Mouse (Mus musculus) MEL (cell line): ENCODE results near the gene Timm13. TPM values are rescaled to one million over a fixed set of nuclear protein-coding genes. Genes with fewer than 3 reads are reported as not detected.

Source experiments
- DNase-seq: peaks from one replicate; pipeline ENCODE4 v3.0.0; 2011; ENCODE audit warnings: low read depth, low spot score
- H3K27ac ChIP-seq: 2 replicates; pipeline ENCODE4 v1.5.1; 2012; ENCODE audit warnings: low read depth, mild to moderate bottlenecking, control low read depth, low read length, moderate library complexity; ENCODE audit not compliant: control insufficient read depth
- H3K27me3 ChIP-seq, 2 experiments: fragments of 150-350 bp in 1 of 2; sonication (generic) in 1 of 2; 2 replicates each; pipeline ENCODE4 v1.6.1; 2012; ENCODE audit warnings: low read length in 2 of 2, mild to moderate bottlenecking in 2 of 2, improper control_type of control experiment in 1 of 2, moderate library complexity in 1 of 2; ENCODE audit not compliant: insufficient read depth in 2 of 2, control insufficient read depth in 1 of 2
- H3K36me3 ChIP-seq, 2 experiments: 2 replicates each; pipeline ENCODE4 v1.6.1; 2012 to 2014; ENCODE audit warnings: low read length in 2 of 2, improper control_type of control experiment in 1 of 2, inconsistent platforms in 1 of 2, mild to moderate bottlenecking in 1 of 2; ENCODE audit not compliant: insufficient read depth in 2 of 2, control insufficient read depth in 1 of 2
- H3K4me1 ChIP-seq, 2 experiments: fragments of 150-350 bp in 1 of 2; sonication (generic) in 1 of 2; 2 replicates each; pipeline ENCODE4 v1.6.1; 2012; ENCODE audit warnings: low read length in 2 of 2, improper control_type of control experiment in 1 of 2, mild to moderate bottlenecking in 1 of 2; ENCODE audit not compliant: insufficient read depth in 2 of 2, control insufficient read depth in 1 of 2
- H3K4me3 ChIP-seq, 2 experiments: fragments of 150-350 bp in 1 of 2; sonication (generic) in 1 of 2; 2 replicates each; pipeline ENCODE4 v1.5.1; 2012; ENCODE audit warnings: low read depth in 2 of 2, low read length in 2 of 2, mild to moderate bottlenecking in 2 of 2, moderate library complexity in 2 of 2, control low read depth in 1 of 2, improper control_type of control experiment in 1 of 2; ENCODE audit not compliant: control insufficient read depth in 1 of 2, insufficient read depth in 1 of 2
- H3K79me2 ChIP-seq: 2 replicates; pipeline ENCODE4 v1.6.1; 2012; ENCODE audit warnings: mild to moderate bottlenecking, low read length, moderate library complexity; ENCODE audit not compliant: control insufficient read depth, poor library complexity, insufficient read depth
- H3K9ac ChIP-seq: 2 replicates; pipeline ENCODE4 v1.6.1; 2012; ENCODE audit warnings: low read depth, mild to moderate bottlenecking, control low read depth, low read length, moderate library complexity; ENCODE audit not compliant: control insufficient read depth, poor library complexity, severe bottlenecking
- H3K9me3 ChIP-seq: fragments of 150-350 bp; sonication (generic); replicated peaks from 2 replicates; pipeline ENCODE4 v1.6.1; 2012; ENCODE audit warnings: mild to moderate bottlenecking, low read length, improper control_type of control experiment, moderate library complexity; ENCODE audit not compliant: insufficient read depth
- BHLHE40 ChIP-seq: IDR thresholded peaks from 2 replicates; pipeline ENCODE4 v1.6.1; 2012; ENCODE audit warnings: low read depth, mild to moderate bottlenecking, inconsistent platforms, low read length, improper control_type of control experiment, borderline replicate concordance
- EP300 ChIP-seq, 2 experiments: IDR thresholded peaks; 2 replicates each; pipeline ENCODE4 v1.6.1; 2011; ENCODE audit warnings: improper control_type of control experiment in 2 of 2, low read length in 2 of 2, low read depth in 1 of 2, mild to moderate bottlenecking in 1 of 2
- GABPA ChIP-seq: IDR thresholded peaks from 2 replicates; pipeline ENCODE4 v1.6.1; 2012; ENCODE audit warnings: low read depth, mild to moderate bottlenecking, inconsistent platforms, low read length, improper control_type of control experiment, moderate library complexity
- HCFC1 ChIP-seq: IDR thresholded peaks from 2 replicates; pipeline ENCODE4 v1.6.1; 2012; ENCODE audit warnings: low read depth, mild to moderate bottlenecking, inconsistent platforms, low read length, improper control_type of control experiment, moderate library complexity
- JUND ChIP-seq: IDR thresholded peaks from 2 replicates; pipeline ENCODE4 v1.6.1; 2011; ENCODE audit warnings: low read depth, mild to moderate bottlenecking, improper control_type of control experiment, low read length
- MAFK ChIP-seq: IDR thresholded peaks from 2 replicates; pipeline ENCODE4 v1.6.1; 2011; ENCODE audit warnings: low read depth, mild to moderate bottlenecking, low read length, improper control_type of control experiment, borderline replicate concordance
- MAX ChIP-seq: IDR thresholded peaks from 2 replicates; pipeline ENCODE4 v1.6.1; 2011; ENCODE audit warnings: low read length, improper control_type of control experiment
- MAZ ChIP-seq: IDR thresholded peaks from 2 replicates; pipeline ENCODE4 v1.6.1; 2012; ENCODE audit warnings: low read depth, mild to moderate bottlenecking, inconsistent platforms, low read length, improper control_type of control experiment
- MEF2A ChIP-seq: IDR thresholded peaks from 2 replicates; pipeline ENCODE4 v1.6.1; 2014; ENCODE audit warnings: low read depth, mild to moderate bottlenecking, inconsistent platforms, low read length, improper control_type of control experiment; ENCODE audit not compliant: poor library complexity, insufficient replicate concordance, severe bottlenecking; ENCODE audit errors: extremely low read depth
- MYB ChIP-seq: IDR thresholded peaks from 2 replicates; pipeline ENCODE4 v1.6.1; 2011; ENCODE audit warnings: mild to moderate bottlenecking, low read depth, low read length, improper control_type of control experiment
- MYC ChIP-seq: IDR thresholded peaks from 2 replicates; pipeline ENCODE4 v1.6.1; 2011; ENCODE audit warnings: low read depth, mild to moderate bottlenecking, low read length, improper control_type of control experiment, moderate library complexity
- POLR2AphosphoS5 ChIP-seq: IDR thresholded peaks from 2 replicates; pipeline ENCODE4 v1.6.1; 2012; ENCODE audit warnings: low read depth, borderline replicate concordance, mild to moderate bottlenecking, inconsistent platforms, low read length, moderate library complexity, mixed read lengths
- RAD21 ChIP-seq: IDR thresholded peaks from 2 replicates; pipeline ENCODE4 v1.6.1; 2011; ENCODE audit warnings: mild to moderate bottlenecking, low read depth, low read length, improper control_type of control experiment
- RCOR1 ChIP-seq: IDR thresholded peaks from 2 replicates; pipeline ENCODE4 v1.6.1; 2012; ENCODE audit warnings: low read depth, mild to moderate bottlenecking, inconsistent platforms, low read length, improper control_type of control experiment
- SMC3 ChIP-seq: IDR thresholded peaks from 2 replicates; pipeline ENCODE4 v1.6.1; 2011; ENCODE audit warnings: low read depth, low read length, improper control_type of control experiment
- TAL1 ChIP-seq: IDR thresholded peaks from 2 replicates; pipeline ENCODE4 v1.6.1; 2012; ENCODE audit warnings: mild to moderate bottlenecking, inconsistent platforms, low read length, moderate library complexity, mixed read lengths
- UBTF ChIP-seq: IDR thresholded peaks from 2 replicates; pipeline ENCODE4 v1.6.1; 2012; ENCODE audit warnings: low read depth, mild to moderate bottlenecking, inconsistent platforms, low read length, improper control_type of control experiment, moderate library complexity, borderline replicate concordance; ENCODE audit not compliant: insufficient read depth
- USF2 ChIP-seq, 2 experiments: IDR thresholded peaks; 2 replicates each; pipeline ENCODE4 v1.6.1; 2011 to 2012; ENCODE audit warnings: improper control_type of control experiment in 2 of 2, low read length in 2 of 2, borderline replicate concordance in 1 of 2, inconsistent platforms in 1 of 2, low read depth in 1 of 2, mild to moderate bottlenecking in 1 of 2; ENCODE audit not compliant: insufficient read depth in 1 of 2
- ZMIZ1 ChIP-seq: IDR thresholded peaks from 2 replicates; pipeline ENCODE4 v1.6.1; 2012; ENCODE audit warnings: low read depth, mild to moderate bottlenecking, inconsistent platforms, low read length, improper control_type of control experiment, moderate library complexity
- ZNF384 ChIP-seq: IDR thresholded peaks from 2 replicates; pipeline ENCODE4 v1.6.1; 2012; ENCODE audit warnings: low read depth, mild to moderate bottlenecking, inconsistent platforms, low read length, improper control_type of control experiment
- polyA plus RNA-seq, 2 experiments: library from polyadenylated mRNA; stranded (reverse) in 1 of 2; unstranded in 1 of 2; fragments of >175 nt in 1 of 2; fragments of >200 nt in 1 of 2; gene quantifications; 2 replicates each; pipeline versions ENCODE4 v1.2.1 to v1.2.4; 2012; ENCODE audit warnings: low replicate concordance in 2 of 2, low read depth in 1 of 2; ENCODE audit not compliant: insufficient read length in 2 of 2, insufficient read depth in 1 of 2, missing spikeins in 1 of 2
- total RNA-seq: library from RNA; depleted of rRNA; stranded (reverse); fragments of 300-350 nt; gene quantifications from 2 replicates; pipeline ENCODE4 v1.2.3, GENCODE M21; 2012

The Timm13 gene
- total and polyA plus RNA-seq, 3 experiments = 329 to 645 (median 349) TPM

DNA sequence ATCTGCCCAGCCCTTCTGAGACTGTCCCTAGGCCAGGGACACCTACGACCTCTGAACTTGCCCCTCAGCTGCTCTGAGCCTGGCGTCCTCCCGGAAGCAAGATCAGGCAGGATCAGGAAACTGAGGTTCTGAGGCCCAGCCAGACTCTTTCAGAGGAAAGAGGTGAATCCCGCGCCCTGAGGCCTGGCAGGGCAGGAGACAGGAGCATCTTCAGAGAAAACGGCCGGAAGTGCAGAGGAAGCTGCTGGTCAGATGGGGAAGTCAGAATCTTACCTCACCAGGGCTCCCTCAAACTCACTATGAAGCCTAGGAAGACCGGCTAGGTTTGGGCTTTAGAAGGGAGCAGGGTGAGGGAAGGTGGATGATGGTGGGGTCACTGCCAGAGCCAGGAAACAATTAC lies 42.1 kb upstream of the Timm13 start:
- no peak overlapping the region for H3K9ac ChIP-seq
- no peak for DNase-seq
- H3K36me3 ChIP-seq = peaks cover 0 to 1% of the 10 kb centered on the region in 2 experiments; a peak in 1 of 4 replicates
- H3K27ac ChIP-seq = no peak overlapping the region
- no peaks in the 10 kb centered on the region for H3K27me3 ChIP-seq
- TF ChIP-seq ZNF384 = no peak
- TF ChIP-seq MAX = no peak
- TF ChIP-seq EP300 (IDR thresholded peaks at IDR 0.05; ENCODE audit: low read depth in 1 of 2, low read length in 2 of 2) = no peak
- TF ChIP-seq RAD21 = no peak
- TF ChIP-seq MYB = no peak
- TF ChIP-seq MYC = no peak
- TF ChIP-seq MAFK = no peak
- TF ChIP-seq SMC3 = no peak
- TF ChIP-seq MAZ = no peak
- no peak for TF ChIP-seq ZMIZ1
- TF ChIP-seq TAL1 = no peak
- no peak for TF ChIP-seq MEF2A
- no peak for TF ChIP-seq UBTF
- no peak for TF ChIP-seq JUND
- peaks cover 2 to 15% of the 10 kb centered on the region in 2 experiments; a peak in 2 of 4 replicates for H3K4me1 ChIP-seq
- no peaks in the 10 kb centered on the region for H3K9me3 ChIP-seq
- H3K79me2 ChIP-seq = no peaks in the 10 kb centered on the region
- no peak overlapping the region for H3K4me3 ChIP-seq

DNA sequence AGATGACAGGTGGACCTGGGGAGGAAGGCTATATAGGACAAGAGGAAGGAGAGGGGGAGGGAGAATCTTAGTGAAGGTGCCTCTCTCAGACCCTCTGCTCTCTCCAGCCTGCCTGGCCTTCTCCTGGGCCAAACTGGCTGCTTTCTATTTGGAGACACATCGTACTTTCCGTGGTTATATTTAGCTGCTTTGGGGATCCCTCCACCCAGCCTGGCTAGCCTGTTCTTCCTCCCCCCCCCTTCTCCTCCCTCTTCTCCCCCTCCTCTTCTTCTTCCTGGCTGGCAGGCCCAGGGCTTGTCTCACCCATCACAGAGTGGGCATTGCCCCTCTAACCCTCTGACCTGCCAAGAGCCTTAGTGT lies 40.2 kb upstream of the Timm13 start:
- DNase-seq = no peak
- Histone ChIP-seq H3K4me3 (no peak overlapping the region), H3K27ac (no peak overlapping the region), H3K4me1 (peaks cover 2 to 16% of the 10 kb centered on the region in 2 experiments; a peak in 3 of 4 replicates), H3K9me3 (no peaks in the 10 kb centered on the region), H3K79me2 (no peaks in the 10 kb centered on the region), H3K9ac (no peak overlapping the region), H3K27me3 (no peaks in the 10 kb centered on the region), H3K36me3 (no peaks in the 10 kb centered on the region; a peak in 1 of 4 replicates)
- TF ChIP-seq ZMIZ1 (no peak), TAL1 (no peak), POLR2AphosphoS5 (no peak), MAX (no peak), RCOR1 (no peak), USF2 (IDR thresholded peaks at IDR 0.05; ENCODE audit: borderline replicate concordance in 1 of 2, insufficient read depth in 1 of 2, low read depth in 1 of 2, low read length in 2 of 2) (no peak), HCFC1 (no peak), BHLHE40 (no peak), GABPA (no peak)
